Mouse (Mus musculus) hematopoietic multipotent progenitor cell, adult 10-12 weeks (in vitro differentiated cells): ENCODE measurements around the gene Ifit1bl1. TPM values are rescaled to one million over a fixed set of nuclear protein-coding genes. Genes with fewer than 3 reads are reported as not detected.

Experiments used
- polyA plus RNA-seq: library from polyadenylated mRNA; stranded (reverse); fragments of >175 nt; gene quantifications from 2 replicates; pipeline ENCODE4 v1.2.3, GENCODE M21; 2012; ENCODE audit warnings: low replicate concordance

The Ifit1bl1 gene
- polyA plus RNA-seq, result 0.31 and 1.3 TPM in 2 replicates

GRCm38 (mm10) chr19:34601888-34602287 lies at the start of gene Ifit1bl1:
Gene Ifit1bl1 (minus strand): TSS chr19:34601956.

GRCm38 (mm10) chr19:34640623-34641022 lies 38.9 kb upstream of the Ifit1bl1 start, which contains the start of the genes Ifit1bl2 and Ifit1:
Gene Ifit1bl2 (minus strand): TSS chr19:34640743.
Gene Ifit1 (plus strand): TSS chr19:34640871.

GRCm38 (mm10) chr19:34607237-34608051 lies 5.7 kb upstream of the Ifit1bl1 start, which contains the start of gene Ifit3b:
Gene Ifit3b (plus strand): TSS chr19:34607970.

GRCm38 (mm10) chr19:34583126-34583766 lies 18.5 kb downstream of the Ifit1bl1 start, which contains the start of gene Ifit3:
Gene Ifit3 (plus strand): TSS chr19:34583531.

GRCm38 (mm10) chr19:34550534-34551223 lies 51.1 kb downstream of the Ifit1bl1 start, which contains the start of gene Ifit2:
Gene Ifit2 (plus strand): TSS chr19:34550694.

Other genes starting within 250 kb of the Ifit1bl1 start
- not detected in 2 replicates for gene Ch25h, start 126.8 kb downstream of the Ifit1bl1 start, polyA plus RNA-seq
- 4.1 and 5.8 TPM in 2 replicates for gene Lipa, start 74.5 kb downstream of the Ifit1bl1 start, polyA plus RNA-seq
- 0.17 and 0.66 TPM in 2 replicates for gene Ifit2, start 51.3 kb downstream of the Ifit1bl1 start, polyA plus RNA-seq
- gene Ifit3, start 18.4 kb downstream of the Ifit1bl1 start, polyA plus RNA-seq, result 0.58 and 1.2 TPM in 2 replicates
- 0.31 and 0.33 TPM in 2 replicates for gene Ifit3b, start 6.0 kb upstream of the Ifit1bl1 start, polyA plus RNA-seq
- 0.19 TPM in 1 of 2 replicates, not detected in the other for gene Ifit1bl2, start 38.8 kb upstream of the Ifit1bl1 start, polyA plus RNA-seq
- 0.07 and 0.80 TPM in 2 replicates for gene Ifit1, start 38.9 kb upstream of the Ifit1bl1 start, polyA plus RNA-seq
- gene Slc16a12, start 145.3 kb upstream of the Ifit1bl1 start, polyA plus RNA-seq, result 0.02 TPM in 1 of 2 replicates, not detected in the other